Mouse (Mus musculus) CD8-positive naive resting alpha-beta T cell, adult 2 months (primary cell): Measurements from ENCODE around the gene Znrf3.

Source experiments
- DNase-seq, 2 experiments: peaks; one replicate each; pipeline ENCODE4 v3.0.0; 2022; ENCODE audit warnings: low read depth in 2 of 2, low spot score in 2 of 2

The Znrf3 gene

GRCm38 (mm10) chr11:5442590-5443021 lies 2.0 kb downstream of the Znrf3 start:
- DNase-seq: no peak

GRCm38 (mm10) chr11:5437646-5438045 lies 7.0 kb downstream of the Znrf3 start:
- DNase-seq: no peak

GRCm38 (mm10) chr11:5436988-5437387 lies 7.7 kb downstream of the Znrf3 start:
- DNase-seq: no peak

GRCm38 (mm10) chr11:5435493-5435892 lies 9.2 kb downstream of the Znrf3 start:
- DNase-seq: peak in 1 of 2 experiments; percentile 29

GRCm38 (mm10) chr11:5432330-5432729 lies 12.3 kb downstream of the Znrf3 start:
- DNase-seq: peak; percentile 58 to 80

- no peak for DNase-seq
Observed at GRCm38 (mm10) chr11:5430863-5431262, 13.8 kb downstream of the Znrf3 start.

- DNase-seq: no peak
Observed at GRCm38 (mm10) chr11:5429396-5430190, 15.1 kb downstream of the Znrf3 start.

GRCm38 (mm10) chr11:5427251-5427650 lies 17.4 kb downstream of the Znrf3 start:
- no peak for DNase-seq

DNA sequence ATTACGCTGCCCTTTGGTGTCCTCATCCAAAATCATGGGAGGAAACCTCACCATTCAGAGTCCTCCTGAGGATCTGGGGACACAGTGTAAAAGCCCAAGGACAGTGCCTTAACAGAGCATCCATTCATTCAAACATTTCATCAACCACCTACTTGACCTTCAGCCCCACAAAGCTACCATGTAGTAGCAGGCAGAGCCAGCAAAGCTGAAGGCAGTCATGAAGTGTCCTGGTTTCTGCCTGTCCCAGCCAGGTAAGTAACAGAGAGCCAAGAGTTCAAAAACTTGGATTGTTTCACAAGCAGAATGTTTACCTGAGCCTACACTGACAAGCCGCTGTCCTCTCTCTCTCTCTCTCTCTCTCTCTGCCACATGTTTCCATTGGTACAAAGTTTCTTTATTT lies 18.3 kb downstream of the Znrf3 start:
- no peak for DNase-seq

- DNase-seq: no peak
Observed at GRCm38 (mm10) chr11:5425106-5425505, 19.5 kb downstream of the Znrf3 start.

GRCm38 (mm10) chr11:5424185-5424584 lies 20.5 kb downstream of the Znrf3 start:
- DNase-seq: no peak

DNA sequence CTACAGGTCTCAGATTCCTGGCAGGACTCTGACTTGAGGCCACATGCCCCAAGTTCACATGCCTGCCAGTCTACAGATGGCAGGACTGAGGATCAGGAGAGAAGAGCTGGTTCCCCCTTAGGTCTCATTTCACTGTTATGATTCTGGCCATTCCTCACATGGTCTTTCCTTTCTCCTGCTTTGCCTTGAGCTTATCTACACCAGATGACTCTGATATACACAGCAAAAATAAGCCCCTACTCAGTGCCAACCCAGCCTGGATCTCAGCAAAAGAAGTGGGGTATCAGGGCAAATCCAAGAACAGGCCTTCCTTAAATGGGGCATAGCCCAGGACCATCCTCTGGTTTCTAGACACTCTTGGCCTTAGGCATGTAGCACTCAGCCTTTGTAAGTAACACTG lies 21.6 kb downstream of the Znrf3 start:
- DNase-seq: no peak

GRCm38 (mm10) chr11:5422252-5422636 lies 22.4 kb downstream of the Znrf3 start:
- no peak for DNase-seq

GRCm38 (mm10) chr11:5421506-5422251 lies 23.0 kb downstream of the Znrf3 start:
- no peak for DNase-seq

GRCm38 (mm10) chr11:5415617-5416338 lies 28.9 kb downstream of the Znrf3 start:
- DNase-seq: peak; percentile 46 to 60

DNA sequence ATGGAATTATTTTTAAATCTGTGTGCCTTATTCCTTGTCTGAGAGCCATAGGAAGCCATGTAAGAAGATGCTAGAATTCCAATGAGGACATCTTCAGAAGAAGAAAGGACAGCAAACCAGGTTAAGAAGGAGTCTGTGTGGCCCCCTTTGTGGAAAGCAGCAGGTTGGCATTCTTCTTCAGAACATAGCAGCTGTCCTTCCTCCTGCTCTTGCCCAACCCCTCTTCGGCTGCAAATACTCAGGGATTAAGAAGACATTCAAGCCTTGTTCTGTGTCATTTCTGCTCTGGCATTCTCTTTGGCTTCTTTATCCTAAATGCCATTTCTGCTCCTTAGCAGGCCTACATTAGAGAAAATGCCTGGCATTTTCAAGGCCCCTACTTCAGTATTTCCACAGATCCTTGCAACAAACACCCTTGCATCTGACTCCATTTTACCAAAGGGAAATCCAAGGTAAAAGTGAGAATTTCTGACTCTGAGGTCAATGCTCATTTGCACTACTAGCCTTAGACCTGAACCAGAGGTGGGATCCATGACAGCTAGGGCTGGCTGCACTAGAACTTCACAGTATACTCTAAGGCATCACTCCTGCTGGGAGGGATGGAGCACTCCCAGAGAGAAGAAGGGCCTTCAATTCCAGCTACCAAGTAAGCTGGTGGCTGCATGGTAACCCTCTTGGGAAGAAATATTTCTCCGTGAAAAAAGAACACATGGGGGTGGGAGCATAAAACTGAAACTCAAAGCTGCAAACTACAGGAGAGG lies 29.6 kb downstream of the Znrf3 start:
- no peak for DNase-seq

- no peak for DNase-seq
Observed at GRCm38 (mm10) chr11:5412644-5413190, 31.9 kb downstream of the Znrf3 start.

GRCm38 (mm10) chr11:5411577-5411976 lies 33.1 kb downstream of the Znrf3 start:
- DNase-seq: peak; percentile 81 to 82

DNA sequence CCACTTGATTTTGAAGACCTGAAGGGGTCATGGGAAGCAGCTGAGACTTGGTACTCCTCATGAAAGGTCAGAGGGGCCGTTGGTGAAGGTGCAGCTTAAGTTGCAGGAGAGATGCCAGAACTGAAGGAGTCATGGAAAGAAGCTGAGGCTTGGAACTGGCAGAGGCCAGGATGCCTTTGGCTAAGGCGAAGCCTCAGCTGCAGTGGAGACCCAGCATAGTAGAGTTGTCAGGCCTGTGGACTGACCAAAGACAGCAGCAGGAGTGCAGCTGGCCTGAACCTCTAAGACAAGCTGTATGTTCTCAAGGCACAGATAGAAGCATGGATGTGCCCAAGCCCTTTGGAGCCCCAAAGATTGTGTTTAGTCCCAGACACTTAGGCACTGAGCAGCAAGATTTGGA lies 40.5 kb downstream of the Znrf3 start:
- DNase-seq: no peak

GRCm38 (mm10) chr11:5402127-5402733 lies 42.4 kb downstream of the Znrf3 start:
- DNase-seq: no peak
